Mouse (Mus musculus) heart, postnatal 36 days (tissue): ENCODE measurements around the gene Pecr. TPM values are rescaled to one million over a fixed set of nuclear protein-coding genes. Genes with fewer than 3 reads are reported as not detected.

ENCODE experiments used
- DNase-seq, 2 experiments: peaks; one replicate each; pipeline ENCODE4 v3.0.0; 2021 to 2022
- intact Hi-C: fragments of 180-260 bp; cut with DNase I; formaldehyde crosslinking; loops from one replicate; pipeline ENCODE4 v1.15.1; 2025
- total RNA-seq, 2 experiments: library from RNA; stranded (reverse); gene quantifications; 2 replicates each; pipeline ENCODE4 v1.2.3; 2021

Gene Pecr
- total RNA-seq, 2 experiments from 2014 or later = 10.3 to 11.7 TPM

DNA sequence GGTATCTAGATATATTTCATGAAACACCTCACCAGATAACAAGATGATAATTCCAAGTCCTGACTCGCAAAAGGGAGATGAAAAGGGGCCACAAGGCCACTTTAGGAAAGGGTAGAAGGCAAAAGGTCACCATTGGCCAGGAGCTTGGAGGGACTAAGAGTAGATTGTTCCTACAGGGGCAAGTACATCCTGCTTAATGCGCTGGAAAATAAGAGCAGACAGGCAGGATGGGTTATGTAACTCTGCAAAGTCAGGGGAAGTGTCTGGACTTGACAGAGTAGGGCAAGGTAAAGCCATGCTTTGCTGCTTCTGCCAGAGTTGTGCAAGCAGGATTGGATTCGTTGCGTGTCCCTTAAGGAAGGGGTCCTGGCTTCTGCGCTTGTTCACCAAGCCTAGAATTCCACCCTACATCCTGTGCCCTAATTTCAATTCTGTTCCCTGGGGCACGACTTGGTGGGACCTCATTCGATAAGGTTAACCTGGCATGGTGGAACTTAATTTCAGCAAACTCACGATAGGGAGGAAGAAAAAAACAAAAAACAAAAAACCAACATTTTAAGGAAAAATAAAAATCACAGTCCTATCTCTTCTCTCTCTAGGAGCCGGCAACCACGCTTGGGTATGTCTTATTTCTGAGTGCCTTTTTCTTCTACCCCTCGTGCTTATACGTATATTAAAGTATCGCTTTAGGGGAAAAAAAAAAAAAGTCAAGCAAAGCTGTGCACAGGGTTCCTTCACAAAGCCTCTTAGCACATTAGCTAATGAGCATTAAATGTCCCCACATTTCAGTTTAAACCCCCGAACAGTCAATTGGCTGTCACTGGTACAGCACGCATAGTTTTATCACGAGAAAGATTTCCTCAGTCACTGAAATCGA is 73.1 kb downstream of the Pecr start:
- intact Hi-C loops = no loop called here
- DNase-seq = no peak

Other genes starting within 250 kb of the Pecr start
- gene Mreg, start 72.0 kb downstream of the Pecr start, total RNA-seq = 10 to 100 TPM; 34.5 to 35.5 TPM
- gene Tmem169, start 55 bp upstream of the Pecr start, total RNA-seq = not detected
- 10 to 100 TPM; 13.2 to 15.2 TPM for gene Xrcc5, start 23.1 kb upstream of the Pecr start, total RNA-seq